Mouse (Mus musculus): ENCODE data around the gene Bri3bp. TPM values are rescaled to one million over a fixed set of nuclear protein-coding genes. Genes with fewer than 3 reads are reported as not detected.
A peak's percentile ranks its signal among the peaks of the same experiment; 100 is the strongest.
"Not testable (repeated sequence)": the region's sequence is repeated elsewhere in the genome, so short reads cannot be mapped to it uniquely, and the experiment has no call there.

The Bri3bp gene
- polyA plus RNA-seq, 1 experiment from 2014 or later: 57.6 TPM

DNA sequence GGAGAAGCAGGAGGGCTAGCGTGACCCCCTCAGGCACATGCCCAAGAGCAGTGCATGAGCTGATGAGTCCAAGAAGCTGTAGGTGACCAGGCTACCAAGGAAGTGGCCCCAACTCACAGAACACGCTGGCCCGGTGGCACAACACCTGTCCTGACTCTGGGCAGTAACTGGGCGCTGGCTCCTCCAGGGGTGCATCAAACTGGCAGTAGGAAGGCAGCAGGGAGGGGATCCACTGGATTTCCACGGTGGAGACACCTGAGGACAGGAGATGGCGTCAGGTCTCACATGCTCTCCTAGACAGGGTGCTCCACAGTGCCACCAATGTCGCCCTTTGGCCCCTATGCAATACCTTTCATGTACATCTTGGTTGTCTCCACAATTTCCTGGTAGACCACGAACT lies 25.2 kb upstream of the Bri3bp start:
- DNase-seq (ENCODE audit: extremely low spot score, low spot score): no peak
- Histone ChIP-seq H3K9me3 (no peaks in the 10 kb centered on the region), H3K4me1 (no peaks in the 10 kb centered on the region), H3K4me3 (no peak overlapping the region), H3K27ac (no peak overlapping the region), H3K27me3 (ENCODE audit: poor library complexity, severe bottlenecking) (no peaks in the 10 kb centered on the region), H3K36me3 (replicated peaks) (peaks cover 82% of the 10 kb centered on the region)
- 90% methylated on average over 8 of the region's 8 CpGs for WGBS

DNA sequence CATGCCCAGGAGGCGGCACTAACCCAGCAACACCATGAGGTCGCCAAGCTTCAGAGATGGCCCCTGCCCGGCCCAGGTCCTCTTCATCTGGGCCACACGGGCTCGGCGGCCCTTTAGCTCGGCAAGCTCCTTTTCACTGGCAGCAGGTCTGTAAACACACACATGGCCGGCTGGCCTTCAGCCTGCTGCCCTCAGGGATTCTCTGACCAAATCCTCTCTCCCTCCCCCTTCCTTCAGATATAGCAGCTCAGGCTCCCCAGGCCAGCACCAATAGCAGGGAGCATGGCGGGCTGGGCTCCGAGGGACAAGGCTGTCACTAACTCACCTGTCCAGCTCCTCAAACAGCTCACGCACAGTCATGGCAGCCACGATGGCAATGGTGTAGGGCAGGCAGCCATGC lies 22.7 kb upstream of the Bri3bp start:
- DNase-seq (ENCODE audit: extremely low spot score, low spot score): no peak
- no peaks in the 10 kb centered on the region for H3K27me3 ChIP-seq (ENCODE audit: poor library complexity, severe bottlenecking)
- H3K36me3 ChIP-seq (replicated peaks): peaks cover 99% of the 10 kb centered on the region
- no peaks in the 10 kb centered on the region for H3K9me3 ChIP-seq
- WGBS: 93% methylated on average over 12 of the region's 12 CpGs
- no peak overlapping the region for H3K4me3 ChIP-seq
- H3K4me1 ChIP-seq: no peaks in the 10 kb centered on the region
- no peak overlapping the region for H3K27ac ChIP-seq

- Histone ChIP-seq H3K9me3 (no peaks in the 10 kb centered on the region), H3K27me3 (ENCODE audit: poor library complexity, severe bottlenecking) (no peaks in the 10 kb centered on the region), H3K36me3 (replicated peaks) (peaks cover 99% of the 10 kb centered on the region), H3K4me1 (no peaks in the 10 kb centered on the region), H3K4me3 (no peak overlapping the region), H3K27ac (no peak overlapping the region)
- DNase-seq (ENCODE audit: extremely low spot score, low spot score): no peak
- 84% methylated on average over 11 of the region's 11 CpGs for WGBS
These were observed 22.2 kb upstream of the Bri3bp start for GRCm38 (mm10) chr5:125419124-125419523.

DNA sequence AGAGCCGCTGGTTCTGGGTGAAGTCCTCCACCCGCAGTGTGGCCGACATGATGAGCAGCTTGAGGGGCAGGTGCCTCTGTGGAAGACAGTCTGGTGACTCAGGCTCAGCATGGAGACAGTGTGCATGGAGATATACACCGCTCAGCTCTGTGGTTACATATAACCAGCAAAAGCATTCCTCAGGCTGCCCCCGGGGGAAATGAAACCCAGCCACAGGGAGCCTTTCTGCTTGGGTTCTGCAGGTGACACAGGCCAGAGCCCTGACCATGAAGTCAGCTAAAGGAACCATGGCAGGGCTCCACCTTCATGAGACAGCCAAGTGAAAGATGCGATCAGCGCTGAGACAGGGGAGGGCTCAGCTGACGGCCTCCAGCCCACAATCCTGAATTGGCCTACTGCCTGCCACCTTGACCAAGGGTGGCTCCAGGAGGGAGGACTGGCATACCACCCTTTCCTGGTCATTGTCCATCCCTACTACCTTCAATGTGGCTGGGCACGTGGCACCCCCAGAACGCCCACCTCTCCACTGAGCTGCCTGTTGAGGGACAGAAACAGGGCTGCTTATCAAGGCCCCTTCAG lies 15.6 kb upstream of the Bri3bp start:
- peaks cover 100% of the 10 kb centered on the region for H3K36me3 ChIP-seq (replicated peaks)
- no peak overlapping the region for H3K27ac ChIP-seq
- 94% methylated on average over 10 of the region's 10 CpGs for WGBS
- no peaks in the 10 kb centered on the region for H3K27me3 ChIP-seq (ENCODE audit: poor library complexity, severe bottlenecking)
- no peak overlapping the region for H3K4me3 ChIP-seq
- no peaks in the 10 kb centered on the region for H3K4me1 ChIP-seq
- no peaks in the 10 kb centered on the region for H3K9me3 ChIP-seq
- DNase-seq (ENCODE audit: extremely low spot score, low spot score): no peak

- H3K27me3 ChIP-seq (ENCODE audit: poor library complexity, severe bottlenecking): no peaks in the 10 kb centered on the region
- no peaks in the 10 kb centered on the region for H3K9me3 ChIP-seq
- H3K36me3 ChIP-seq (replicated peaks): peaks cover 100% of the 10 kb centered on the region
- no peaks in the 10 kb centered on the region for H3K4me1 ChIP-seq
- DNase-seq (ENCODE audit: extremely low spot score, low spot score): no peak
- no peak overlapping the region for H3K27ac ChIP-seq
- WGBS: 97% methylated on average over 10 of the region's 10 CpGs
- no peak overlapping the region for H3K4me3 ChIP-seq
These were observed 15.0 kb upstream of the Bri3bp start for GRCm38 (mm10) chr5:125426343-125426742.

GRCm38 (mm10) chr5:125432324-125432723 lies 9.0 kb upstream of the Bri3bp start:
- peaks cover 16% of the 10 kb centered on the region for H3K4me1 ChIP-seq
- not testable (repeated sequence) for H3K27me3 ChIP-seq (ENCODE audit: poor library complexity, severe bottlenecking); H3K27ac ChIP-seq; H3K4me3 ChIP-seq; DNase-seq (ENCODE audit: extremely low spot score, low spot score); H3K9me3 ChIP-seq
- H3K36me3 ChIP-seq (replicated peaks): peaks cover 47% of the 10 kb centered on the region
- WGBS: 95% methylated on average over 2 of the region's 2 CpGs

DNA sequence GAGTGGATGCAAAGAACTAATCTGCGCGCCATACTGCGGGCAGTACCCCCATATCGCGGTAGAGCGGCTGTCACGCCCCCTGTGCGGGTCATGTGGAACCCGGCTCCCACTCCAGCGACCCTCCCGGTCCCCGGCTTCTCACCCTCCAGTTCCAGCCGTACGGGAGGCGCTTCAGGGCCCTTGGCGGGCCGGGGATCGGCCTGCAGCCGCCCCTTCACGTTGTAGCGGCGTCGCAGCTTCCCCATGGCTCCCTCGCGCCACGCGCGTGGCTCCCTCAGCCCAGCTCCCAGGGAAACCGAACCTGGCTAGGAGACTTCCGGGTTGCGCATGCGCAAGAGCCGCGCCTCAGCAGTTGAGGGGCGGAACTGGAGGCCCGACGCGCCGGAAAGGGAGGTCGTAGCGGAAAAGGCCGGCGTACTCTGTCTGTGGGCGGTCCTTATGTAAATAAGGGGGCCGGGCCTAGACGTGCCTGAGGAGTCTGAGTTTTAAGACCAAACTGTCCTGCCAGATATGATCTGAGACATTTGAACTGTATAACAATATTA lies 7.5 kb upstream of the Bri3bp start, which contains the start of gene Dhx37:
Dhx37 (minus strand) TSS at position 329 of the 545 bp plus-strand sequence.
- peak; percentile 94 for DNase-seq (ENCODE audit: extremely low spot score, low spot score)
- H3K4me1 ChIP-seq: peaks cover 16% of the 10 kb centered on the region
- no peaks in the 10 kb centered on the region for H3K9me3 ChIP-seq
- under 1% methylated on average over 46 of the region's 46 CpGs for WGBS
- peak within 1 kb of the TSS; percentile 94 for H3K27ac ChIP-seq
- H3K27me3 ChIP-seq (ENCODE audit: poor library complexity, severe bottlenecking): no peaks in the 10 kb centered on the region
- H3K4me3 ChIP-seq: peak within 1 kb of the TSS; percentile 98
- peaks cover 31% of the 10 kb centered on the region for H3K36me3 ChIP-seq (replicated peaks)

GRCm38 (mm10) chr5:125434347-125434746 lies 7.0 kb upstream of the Bri3bp start:
- Histone ChIP-seq H3K4me3 (peak overlapping the region; percentile 98), H3K4me1 (peaks cover 16% of the 10 kb centered on the region), H3K36me3 (replicated peaks) (peaks cover 27% of the 10 kb centered on the region), H3K27ac (peak overlapping the region; percentile 94)
- 55% methylated on average over 15 of the region's 15 CpGs for WGBS
- H3K9me3 ChIP-seq; H3K27me3 ChIP-seq (ENCODE audit: poor library complexity, severe bottlenecking); DNase-seq (ENCODE audit: extremely low spot score, low spot score): not testable (repeated sequence)

- Histone ChIP-seq H3K27ac (peak overlapping the region; percentile 97), H3K4me3 (peak overlapping the region; percentile 94), H3K4me1 (peaks cover 29% of the 10 kb centered on the region), H3K36me3 (replicated peaks) (peaks cover 26% of the 10 kb centered on the region), H3K27me3 (ENCODE audit: poor library complexity, severe bottlenecking) (no peaks in the 10 kb centered on the region), H3K9me3 (no peaks in the 10 kb centered on the region; the same call in 1 of the 2 replicates)
- DNase-seq (ENCODE audit: extremely low spot score, low spot score): peak; percentile 24
- WGBS: 3% methylated on average over 7 of the region's 7 CpGs
These were observed 660 bp upstream of the Bri3bp start for GRCm38 (mm10) chr5:125440583-125441233.

DNA sequence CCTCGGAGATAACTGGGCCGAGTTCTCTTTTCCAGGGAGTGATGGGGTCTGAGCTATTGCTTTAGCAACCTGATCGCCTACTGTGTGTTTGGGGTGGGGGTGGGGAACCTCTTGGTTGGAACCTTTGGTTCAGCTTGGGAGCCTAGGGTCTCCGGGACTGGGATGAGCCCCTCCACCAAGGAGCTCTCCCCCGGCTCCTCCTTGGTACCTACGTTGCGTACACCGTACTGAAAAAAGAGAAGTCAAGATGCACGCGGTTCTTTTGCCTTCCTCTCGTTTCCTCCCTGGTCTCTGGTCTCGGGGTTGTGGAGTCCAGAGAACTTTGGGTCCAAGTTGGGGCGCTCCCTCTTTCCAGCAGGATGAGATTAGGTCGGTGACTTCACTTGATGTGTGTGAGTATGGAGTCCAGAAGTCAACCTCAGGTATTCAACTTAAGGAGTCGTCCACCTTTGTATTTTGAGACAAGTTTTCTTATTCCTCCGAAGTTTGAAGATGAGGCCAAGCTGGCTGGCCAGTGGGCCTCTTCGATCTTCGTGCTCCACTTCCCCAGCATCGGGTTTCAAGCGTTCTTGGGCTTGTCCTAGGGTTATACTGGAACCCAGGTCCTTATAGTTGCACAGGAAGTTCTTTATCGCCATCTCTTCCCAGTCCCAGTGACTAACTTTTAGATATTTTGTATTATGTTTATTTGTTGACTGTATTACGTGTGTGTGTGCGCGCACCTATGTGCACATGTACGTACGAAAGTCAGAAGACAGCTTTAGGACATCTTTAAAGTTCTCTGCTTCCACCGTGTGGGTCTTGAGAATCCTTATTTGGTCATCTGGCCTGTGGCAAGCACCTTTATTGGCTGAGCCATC lies 998 bp downstream of the Bri3bp start:
- 23% methylated on average over 27 of the region's 27 CpGs for WGBS
- no peak for DNase-seq (ENCODE audit: extremely low spot score, low spot score)
- Histone ChIP-seq H3K36me3 (replicated peaks) (peaks cover 39% of the 10 kb centered on the region), H3K27ac (peak overlapping the region; percentile 97), H3K27me3 (ENCODE audit: poor library complexity, severe bottlenecking) (no peaks in the 10 kb centered on the region), H3K4me3 (peak overlapping the region; percentile 94), H3K9me3 (no peaks in the 10 kb centered on the region; the same call in 1 of the 2 replicates), H3K4me1 (peaks cover 33% of the 10 kb centered on the region)

- Histone ChIP-seq H3K4me1 (peaks cover 33% of the 10 kb centered on the region), H3K27me3 (ENCODE audit: poor library complexity, severe bottlenecking) (no peaks in the 10 kb centered on the region), H3K36me3 (replicated peaks) (peaks cover 46% of the 10 kb centered on the region), H3K4me3 (no peak overlapping the region), H3K9me3 (no peaks in the 10 kb centered on the region; the same call in 1 of the 2 replicates), H3K27ac (no peak overlapping the region)
- WGBS: 89% methylated on average over 5 of the region's 5 CpGs
- no peak for DNase-seq (ENCODE audit: extremely low spot score, low spot score)
These were observed 2.0 kb downstream of the Bri3bp start for GRCm38 (mm10) chr5:125443335-125443734.

GRCm38 (mm10) chr5:125443915-125444314 lies 2.5 kb downstream of the Bri3bp start:
- DNase-seq (ENCODE audit: extremely low spot score, low spot score): no peak
- no peak overlapping the region for H3K27ac ChIP-seq
- H3K4me1 ChIP-seq: peaks cover 33% of the 10 kb centered on the region
- H3K27me3 ChIP-seq (ENCODE audit: poor library complexity, severe bottlenecking): no peaks in the 10 kb centered on the region
- WGBS: 89% methylated on average over 3 of the region's 3 CpGs
- H3K36me3 ChIP-seq (replicated peaks): peaks cover 51% of the 10 kb centered on the region
- H3K9me3 ChIP-seq: no peaks in the 10 kb centered on the region; the same call in 1 of the 2 replicates
- H3K4me3 ChIP-seq: no peak overlapping the region

All from forebrain, embryonic 10.5 days (tissue).